Mouse (Mus musculus) embryonic fibroblast, embryonic 13.5 days (primary cell): Measurements from ENCODE around the gene Speer4d.
"Not testable (repeated sequence)": the region's sequence is repeated elsewhere in the genome, so short reads cannot be mapped to it uniquely, and the experiment has no call there.

Experiments used
- CTCF ChIP-seq: IDR thresholded peaks from 2 replicates; pipeline ENCODE4 v1.5.1; 2011; ENCODE audit warnings: mild to moderate bottlenecking, control low read depth, low read length, moderate library complexity, borderline replicate concordance; ENCODE audit not compliant: insufficient read depth
- POLR2A ChIP-seq: IDR thresholded peaks from 2 replicates; pipeline ENCODE4 v1.6.1; 2011; ENCODE audit warnings: low read depth, mild to moderate bottlenecking, control low read depth, low read length, moderate library complexity

- TF ChIP-seq CTCF, POLR2A: not testable (repeated sequence)
These were observed 45.1 kb upstream of the Speer4d start for GRCm38 (mm10) chr5:15573735-15574134.
